Mouse (Mus musculus): ENCODE results near the gene Sdsl. TPM values are rescaled to one million over a fixed set of nuclear protein-coding genes. Genes with fewer than 3 reads are reported as not detected.

Sdsl gene
- polyA plus RNA-seq, 1 experiment from 2014 or later, result 8.2 TPM

- H3K36me3 ChIP-seq (ENCODE audit: control insufficient read depth, insufficient read depth), result no peaks in the 10 kb centered on the region
- peaks cover 29% of the 10 kb centered on the region for H3K27me3 ChIP-seq (ENCODE audit: control insufficient read depth, insufficient read depth, low read depth, low read length)
- H3K4me3 ChIP-seq (ENCODE audit: low read depth, low read length), result no peak overlapping the region
- no peak overlapping the region for H3K27ac ChIP-seq (ENCODE audit: low read length)
- no peak overlapping the region for H3K4me2 ChIP-seq (ENCODE audit: low read depth, low read length)
- H3K9ac ChIP-seq (ENCODE audit: low read depth, low read length), result no peak overlapping the region
- no peaks in the 10 kb centered on the region for H3K4me1 ChIP-seq (ENCODE audit: control insufficient read depth, low read depth, low read length)
- peaks cover 2% of the 10 kb centered on the region; the same call in 1 of the 2 replicates for H3K9me3 ChIP-seq (replicated peaks; ENCODE audit: control insufficient read depth, low read length)
- 44% methylated on average over 6 of the region's 6 CpGs for WGBS (ENCODE audit: insufficient replicate concordance)
- ATAC-seq (ENCODE audit: low read depth), result no peak
Measured at GRCm38 (mm10) chr5:120413436-120413835, 59.2 kb downstream of the Sdsl start.

GRCm38 (mm10) chr5:120409385-120410378 lies 62.9 kb downstream of the Sdsl start:
- peaks cover 25% of the 10 kb centered on the region for H3K27me3 ChIP-seq (ENCODE audit: control insufficient read depth, insufficient read depth, low read depth, low read length)
- H3K9ac ChIP-seq (ENCODE audit: low read depth, low read length), result no peak overlapping the region
- H3K36me3 ChIP-seq (ENCODE audit: control insufficient read depth, insufficient read depth), result no peaks in the 10 kb centered on the region
- H3K4me1 ChIP-seq (ENCODE audit: control insufficient read depth, low read depth, low read length), result no peaks in the 10 kb centered on the region
- 4% methylated on average over 41 of the region's 41 CpGs for WGBS (ENCODE audit: insufficient replicate concordance)
- peaks cover 2% of the 10 kb centered on the region; the same call in 1 of the 2 replicates for H3K9me3 ChIP-seq (replicated peaks; ENCODE audit: control insufficient read depth, low read length)
- H3K4me2 ChIP-seq (ENCODE audit: low read depth, low read length), result no peak overlapping the region
- no peak overlapping the region for H3K4me3 ChIP-seq (ENCODE audit: low read depth, low read length)
- H3K27ac ChIP-seq (ENCODE audit: low read length), result no peak overlapping the region
- ATAC-seq (ENCODE audit: low read depth), result no peak

- H3K4me2 ChIP-seq (ENCODE audit: low read depth, low read length), result no peak overlapping the region
- 63% methylated on average over 14 of the region's 14 CpGs for WGBS (ENCODE audit: insufficient replicate concordance)
- H3K27me3 ChIP-seq (ENCODE audit: control insufficient read depth, insufficient read depth, low read depth, low read length), result peaks cover 25% of the 10 kb centered on the region
- H3K9ac ChIP-seq (ENCODE audit: low read depth, low read length), result no peak overlapping the region
- H3K27ac ChIP-seq (ENCODE audit: low read length), result no peak overlapping the region
- ATAC-seq (ENCODE audit: low read depth), result no peak
- no peaks in the 10 kb centered on the region for H3K36me3 ChIP-seq (ENCODE audit: control insufficient read depth, insufficient read depth)
- H3K4me3 ChIP-seq (ENCODE audit: low read depth, low read length), result no peak overlapping the region
- H3K9me3 ChIP-seq (replicated peaks; ENCODE audit: control insufficient read depth, low read length), result peaks cover 2% of the 10 kb centered on the region; the same call in 1 of the 2 replicates
- no peaks in the 10 kb centered on the region for H3K4me1 ChIP-seq (ENCODE audit: control insufficient read depth, low read depth, low read length)
Measured at GRCm38 (mm10) chr5:120408933-120409332, 63.7 kb downstream of the Sdsl start.

Other genes with a start within 250 kb of the Sdsl start
- not detected in 2 replicates for gene Lhx5, start 41.1 kb downstream of the Sdsl start, polyA plus RNA-seq (2015; fragmentation: Nextera tagmentation; extraction: Ambion mirVana)
- 3.2 and 4.3 TPM in 2 replicates for gene Sds, start 3.7 kb upstream of the Sdsl start, polyA plus RNA-seq (2015; fragmentation: Nextera tagmentation; extraction: Ambion mirVana)
- gene Plbd2, start 30.8 kb upstream of the Sdsl start, polyA plus RNA-seq (2015; fragmentation: Nextera tagmentation; extraction: Ambion mirVana), result 16.7 and 19.0 TPM in 2 replicates
- gene Slc8b1, start 38.4 kb upstream of the Sdsl start, polyA plus RNA-seq (2015; fragmentation: Nextera tagmentation; extraction: Ambion mirVana), result 9.2 TPM in 2 replicates
- gene Tpcn1, start 115.9 kb upstream of the Sdsl start, polyA plus RNA-seq (2015; fragmentation: Nextera tagmentation; extraction: Ambion mirVana), result 21.5 and 24.2 TPM in 2 replicates
- gene Iqcd, start 116.2 kb upstream of the Sdsl start, polyA plus RNA-seq (2015; fragmentation: Nextera tagmentation; extraction: Ambion mirVana), result 1.2 TPM in 2 replicates
- gene Rita1, start 139.8 kb upstream of the Sdsl start, polyA plus RNA-seq (2015; fragmentation: Nextera tagmentation; extraction: Ambion mirVana), result 3.6 and 3.7 TPM in 2 replicates
- gene Ddx54, start 139.9 kb upstream of the Sdsl start, polyA plus RNA-seq (2015; fragmentation: Nextera tagmentation; extraction: Ambion mirVana), result 14.7 and 16.1 TPM in 2 replicates
- not detected in 2 replicates for gene Cfap73, start 161.4 kb upstream of the Sdsl start, polyA plus RNA-seq (2015; fragmentation: Nextera tagmentation; extraction: Ambion mirVana)
- gene Rasal1, start 176.0 kb upstream of the Sdsl start, polyA plus RNA-seq (2015; fragmentation: Nextera tagmentation; extraction: Ambion mirVana), result 0.11 and 0.15 TPM in 2 replicates
- 0.07 TPM in 1 of 2 replicates, not detected in the other for gene Dtx1, start 239.1 kb upstream of the Sdsl start, polyA plus RNA-seq (2015; fragmentation: Nextera tagmentation; extraction: Ambion mirVana)